Comparison of ENCODE assay signal across 10 mouse cellular contexts in genomic region chr2:156838839-156839238, GRCm38 (mm10). TPM values are rescaled to one million over a fixed set of nuclear protein-coding genes. Genes with fewer than 3 reads are reported as not detected.
A peak's percentile ranks its signal among the peaks of the same experiment; 100 is the strongest.
DNase-seq lines count a peak whose midpoint lies in the region; ATAC-seq and TF ChIP-seq lines count a peak whose summit lies in the region.
"Had no signal": no experiment of that assay in that cellular context is flagged by ENCODE, and none has a peak within 500 bp of the region (broad histone marks: within the 10 kb centered on the region; RNA-seq: fewer than 3 reads in every experiment).

No protein-coding gene starts in this region.

- peak overlapping the region; percentile 93 for H3K27ac ChIP-seq in heart, embryonic 10.5 days
- no peak overlapping the region for H3K27ac ChIP-seq in heart, adult 2 months
- H3K27ac ChIP-seq in midbrain, embryonic 10.5 days (replicated peaks): peak overlapping the region; percentile 99
- H3K27ac ChIP-seq in midbrain, postnatal 0 days (ENCODE audit: low read depth, low read length): no peak overlapping the region
- H3K27ac ChIP-seq in liver, embryonic 12.5 days: peak overlapping the region; percentile 76

- no peak for ATAC-seq in midbrain, postnatal 0 days (ENCODE audit: low FRiP score)
- ATAC-seq in liver, embryonic 12.5 days: no peak
- no peak for ATAC-seq in CD4-positive, CD25-positive, alpha-beta regulatory T cell, adult 4 months

- no peak for TF ChIP-seq POLR2A in heart, adult 2 months (IDR thresholded peaks at IDR 0.05; ENCODE audit: insufficient read depth, low read depth, low read length)

- no peaks in the 10 kb centered on the region for H3K9me3 ChIP-seq in heart, embryonic 10.5 days
- H3K9me3 ChIP-seq in midbrain, embryonic 10.5 days (replicated peaks): 0 out of 2 replicates have a peak, but pooled peaks cover 4% of the 10 kb centered on the region
- H3K9me3 ChIP-seq in midbrain, postnatal 0 days (ENCODE audit: low read length): no peaks in the 10 kb centered on the region
- peaks cover 11% of the 10 kb centered on the region for H3K9me3 ChIP-seq in liver, embryonic 12.5 days (replicated peaks)

- peaks cover 40% of the 10 kb centered on the region for H3K36me3 ChIP-seq in heart, embryonic 10.5 days
- H3K36me3 ChIP-seq in heart, adult 2 months (ENCODE audit: control insufficient read depth, insufficient read depth, low read length): no peaks in the 10 kb centered on the region
- H3K36me3 ChIP-seq in midbrain, embryonic 10.5 days: peaks cover 45% of the 10 kb centered on the region
- H3K36me3 ChIP-seq in midbrain, postnatal 0 days (ENCODE audit: insufficient read depth, low read length): no peaks in the 10 kb centered on the region
- H3K36me3 ChIP-seq in liver, embryonic 12.5 days: peaks cover 39% of the 10 kb centered on the region

- WGBS in heart, embryonic 10.5 days: 60% methylated on average over 6 of the region's 6 CpGs
- WGBS in heart, adult 2 months: 76% methylated on average over 6 of the region's 6 CpGs
- WGBS in midbrain, embryonic 10.5 days: 67% methylated on average over 6 of the region's 6 CpGs
- WGBS in midbrain, postnatal 0 days: 70% methylated on average over 6 of the region's 6 CpGs
- 64% methylated on average over 6 of the region's 6 CpGs for whole genome bisulfite sequencing in liver, embryonic 12.5 days (ENCODE audit: insufficient replicate concordance)

- H3K27me3 ChIP-seq in heart, embryonic 10.5 days (ENCODE audit: insufficient read depth, poor library complexity, severe bottlenecking): no peaks in the 10 kb centered on the region
- no peaks in the 10 kb centered on the region for H3K27me3 ChIP-seq in heart, adult 2 months (ENCODE audit: control insufficient read depth, insufficient read depth, low read length)
- H3K27me3 ChIP-seq in midbrain, embryonic 10.5 days (ENCODE audit: low read depth, poor library complexity, severe bottlenecking): no peaks in the 10 kb centered on the region
- peaks cover 22% of the 10 kb centered on the region for H3K27me3 ChIP-seq in midbrain, postnatal 0 days (ENCODE audit: insufficient read depth, low read length)
- no peaks in the 10 kb centered on the region for H3K27me3 ChIP-seq in liver, embryonic 12.5 days (replicated peaks)

- TF ChIP-seq CTCF in heart, adult 2 months (IDR thresholded peaks at IDR 0.05): no peak
- TF ChIP-seq CTCF in midbrain, postnatal 0 days (IDR thresholded peaks at IDR 0.05): no peak

- intact Hi-C loops in heart, adult 2 months (cut with DNase I): no loop called here

- TF ChIP-seq EP300 in heart, adult 2 months (IDR thresholded peaks at IDR 0.05; ENCODE audit: insufficient read depth, low read depth, low read length): no peak

- DNase-seq in heart, embryonic 10.5 days (ENCODE audit: low spot score): no peak
- no peak for DNase-seq in heart, adult 2 months
- no peak for DNase-seq in midbrain, embryonic 10.5 days (ENCODE audit: low spot score)
- DNase-seq in midbrain, postnatal 0 days (ENCODE audit: low spot score): no peak
- DNase-seq in layer of hippocampus, adult 11-12 months (ENCODE audit: low spot score): no peak
- DNase-seq in adrenal gland, postnatal 36 days: no peak
- DNase-seq: cerebellum, adult 11 months; right cerebral cortex, postnatal 14 days had no signal

- H3K9ac ChIP-seq in heart, adult 2 months (ENCODE audit: low read depth, low read length): no peak overlapping the region
- H3K9ac ChIP-seq in midbrain, postnatal 0 days (replicated peaks; ENCODE audit: low read length, poor library complexity, severe bottlenecking): no peak overlapping the region
- H3K9ac ChIP-seq in liver, embryonic 12.5 days: peak overlapping the region; percentile 81; the same call in 1 of the 2 replicates

- no peak overlapping the region for H3K4me2 ChIP-seq in midbrain, postnatal 0 days (ENCODE audit: low read depth, low read length, poor library complexity, severe bottlenecking)
- H3K4me2 ChIP-seq in liver, embryonic 12.5 days: peak overlapping the region; percentile 99

- peaks cover 43% of the 10 kb centered on the region for H3K4me1 ChIP-seq in heart, embryonic 10.5 days
- H3K4me1 ChIP-seq in heart, adult 2 months (ENCODE audit: control insufficient read depth, insufficient read depth, low read length): peaks cover 3% of the 10 kb centered on the region; the same call in 1 of the 2 replicates
- peaks cover 44% of the 10 kb centered on the region for H3K4me1 ChIP-seq in midbrain, embryonic 10.5 days
- H3K4me1 ChIP-seq in midbrain, postnatal 0 days (ENCODE audit: insufficient read depth, low read length): peaks cover 7% of the 10 kb centered on the region; the same call in 1 of the 2 replicates
- H3K4me1 ChIP-seq in liver, embryonic 12.5 days: peaks cover 56% of the 10 kb centered on the region

- no peaks in the 10 kb centered on the region for H3K79me2 ChIP-seq in heart, adult 2 months (replicated peaks; ENCODE audit: control insufficient read depth, insufficient read depth, low read length)

- H3K4me3 ChIP-seq in heart, embryonic 10.5 days: peak overlapping the region; percentile 78
- H3K4me3 ChIP-seq in heart, adult 2 months: no peak overlapping the region
- peak overlapping the region; percentile 97 for H3K4me3 ChIP-seq in midbrain, embryonic 10.5 days
- no peak overlapping the region for H3K4me3 ChIP-seq in midbrain, postnatal 0 days (ENCODE audit: low read depth, low read length)
- H3K4me3 ChIP-seq in liver, embryonic 12.5 days: peak overlapping the region; percentile 83

RNA-seq across cellular contexts. Expression of gene Tgif2, which starts 1.0 kb away (rescaled TPM):
- polyA plus RNA-seq in heart, embryonic 10.5 days (2016; fragmentation: Nextera tagmentation; extraction: Ambion mirVana): 48.4 and 62.3 TPM in 2 replicates
- total RNA-seq in heart, adult 2 months (2021): under 1 TPM; 0.63 to 0.66 TPM
- 0.76 and 1.2 TPM in 2 replicates for polyA plus RNA-seq in heart, adult 2 months (2012; rRNA removed)
- polyA plus RNA-seq in midbrain, embryonic 10.5 days (2016; fragmentation: Nextera tagmentation; extraction: Ambion mirVana): 98.4 and 101 TPM in 2 replicates
- 8.6 and 10.8 TPM in 2 replicates for total RNA-seq in midbrain, postnatal 0 days (2014; rRNA removed)
- 6.9 and 8.2 TPM in 2 replicates for polyA plus RNA-seq in midbrain, postnatal 0 days (2015; fragmentation: Nextera tagmentation; extraction: Ambion mirVana)
- polyA plus RNA-seq in liver, embryonic 12.5 days (2016; fragmentation: Nextera tagmentation; extraction: Ambion mirVana): 15.4 and 16.2 TPM in 2 replicates
- polyA plus RNA-seq in CD4-positive, CD25-positive, alpha-beta regulatory T cell, adult 4 months (2017; shearing (Covaris generic)): 10 to 100 TPM; 10.4 to 14.6 TPM
- total RNA-seq in adrenal gland, postnatal 36 days (2021): 1 to 10 TPM; 3.9 to 4.4 TPM

RNA-seq across cellular contexts. Expression of gene 4930518I15Rik, which starts 18.9 kb away (rescaled TPM):
- 4.7 and 6.3 TPM in 2 replicates for polyA plus RNA-seq in heart, embryonic 10.5 days (2016; fragmentation: Nextera tagmentation; extraction: Ambion mirVana)
- total RNA-seq in heart, adult 2 months (2021): under 1 TPM; 0.55 to 0.84 TPM
- polyA plus RNA-seq in heart, adult 2 months (2012; rRNA removed): 0.59 and 1.7 TPM in 2 replicates
- polyA plus RNA-seq in midbrain, embryonic 10.5 days (2016; fragmentation: Nextera tagmentation; extraction: Ambion mirVana): 8.8 and 9.2 TPM in 2 replicates
- total RNA-seq in midbrain, postnatal 0 days (2014; rRNA removed): 0.94 and 0.99 TPM in 2 replicates
- polyA plus RNA-seq in midbrain, postnatal 0 days (2015; fragmentation: Nextera tagmentation; extraction: Ambion mirVana): 2.8 and 2.9 TPM in 2 replicates
- polyA plus RNA-seq in liver, embryonic 12.5 days (2016; fragmentation: Nextera tagmentation; extraction: Ambion mirVana): 2.5 and 2.7 TPM in 2 replicates
- polyA plus RNA-seq in CD4-positive, CD25-positive, alpha-beta regulatory T cell, adult 4 months (2017; shearing (Covaris generic)): 10 to 100 TPM; 25.0 to 27.3 TPM
- 1 to 10 TPM; 1.4 to 3.2 TPM for total RNA-seq in adrenal gland, postnatal 36 days (2021)

RNA-seq across cellular contexts. Expression of gene Rab5if, which starts 24.1 kb away (rescaled TPM):
- 197 and 198 TPM in 2 replicates for polyA plus RNA-seq in heart, embryonic 10.5 days (2016; fragmentation: Nextera tagmentation; extraction: Ambion mirVana)
- 100 to 1,000 TPM; 104 to 116 TPM for total RNA-seq in heart, adult 2 months (2021)
- 64.4 and 119 TPM in 2 replicates for polyA plus RNA-seq in heart, adult 2 months (2012; rRNA removed)
- polyA plus RNA-seq in midbrain, embryonic 10.5 days (2016; fragmentation: Nextera tagmentation; extraction: Ambion mirVana): 164 and 191 TPM in 2 replicates
- 115 and 137 TPM in 2 replicates for total RNA-seq in midbrain, postnatal 0 days (2014; rRNA removed)
- polyA plus RNA-seq in midbrain, postnatal 0 days (2015; fragmentation: Nextera tagmentation; extraction: Ambion mirVana): 149 and 155 TPM in 2 replicates
- polyA plus RNA-seq in liver, embryonic 12.5 days (2016; fragmentation: Nextera tagmentation; extraction: Ambion mirVana): 250 and 266 TPM in 2 replicates
- 1 to 10 TPM; 5.1 to 5.4 TPM for polyA plus RNA-seq in CD4-positive, CD25-positive, alpha-beta regulatory T cell, adult 4 months (2017; shearing (Covaris generic))
- 100 to 1,000 TPM; 244 to 346 TPM for total RNA-seq in adrenal gland, postnatal 36 days (2021)

RNA-seq across cellular contexts. Expression of gene Sla2, which starts 48.2 kb away (rescaled TPM):
- 1.1 and 1.9 TPM in 2 replicates for polyA plus RNA-seq in heart, embryonic 10.5 days (2016; fragmentation: Nextera tagmentation; extraction: Ambion mirVana)
- total RNA-seq in heart, adult 2 months (2021): not detected
- 0.33 TPM in 1 of 2 replicates, not detected in the other for polyA plus RNA-seq in heart, adult 2 months (2012; rRNA removed)
- 0.55 and 0.67 TPM in 2 replicates for polyA plus RNA-seq in midbrain, embryonic 10.5 days (2016; fragmentation: Nextera tagmentation; extraction: Ambion mirVana)
- total RNA-seq in midbrain, postnatal 0 days (2014; rRNA removed): not detected in 2 replicates
- 0.07 TPM in 1 of 2 replicates, not detected in the other for polyA plus RNA-seq in midbrain, postnatal 0 days (2015; fragmentation: Nextera tagmentation; extraction: Ambion mirVana)
- 6.2 and 7.1 TPM in 2 replicates for polyA plus RNA-seq in liver, embryonic 12.5 days (2016; fragmentation: Nextera tagmentation; extraction: Ambion mirVana)
- polyA plus RNA-seq in CD4-positive, CD25-positive, alpha-beta regulatory T cell, adult 4 months (2017; shearing (Covaris generic)): 10 to 100 TPM; 68.5 to 86.7 TPM
- not detected for total RNA-seq in adrenal gland, postnatal 36 days (2021)

Comparison
In these comparisons a context has a peak if more than half of its experiments do, and no peak if none do; other contexts are left out.
1. H3K27ac ChIP-seq: peak in heart, embryonic 10.5 days (single experiment), midbrain, embryonic 10.5 days (single experiment) and liver, embryonic 12.5 days (single experiment); none in heart, adult 2 months (single experiment) and midbrain, postnatal 0 days (single experiment).
2. H3K4me3 ChIP-seq: peak in heart, embryonic 10.5 days (single experiment), midbrain, embryonic 10.5 days (single experiment) and liver, embryonic 12.5 days (single experiment); none in heart, adult 2 months (single experiment) and midbrain, postnatal 0 days (single experiment).
3. RNA of gene Rab5if, which starts 24.1 kb away (polyA plus RNA-seq): 250 to 266 TPM in liver, embryonic 12.5 days, 197 to 198 TPM in heart, embryonic 10.5 days, 164 to 191 TPM in midbrain, embryonic 10.5 days, 149 to 155 TPM in midbrain, postnatal 0 days and 64.4 to 119 TPM in heart, adult 2 months; 5.1 to 5.4 TPM in CD4-positive, CD25-positive, alpha-beta regulatory T cell, adult 4 months; every median in the first group is over 10 times any median in the second.